Mouse (Mus musculus): Measurements from ENCODE around the gene Tmem40.

Tmem40 gene

DNA sequence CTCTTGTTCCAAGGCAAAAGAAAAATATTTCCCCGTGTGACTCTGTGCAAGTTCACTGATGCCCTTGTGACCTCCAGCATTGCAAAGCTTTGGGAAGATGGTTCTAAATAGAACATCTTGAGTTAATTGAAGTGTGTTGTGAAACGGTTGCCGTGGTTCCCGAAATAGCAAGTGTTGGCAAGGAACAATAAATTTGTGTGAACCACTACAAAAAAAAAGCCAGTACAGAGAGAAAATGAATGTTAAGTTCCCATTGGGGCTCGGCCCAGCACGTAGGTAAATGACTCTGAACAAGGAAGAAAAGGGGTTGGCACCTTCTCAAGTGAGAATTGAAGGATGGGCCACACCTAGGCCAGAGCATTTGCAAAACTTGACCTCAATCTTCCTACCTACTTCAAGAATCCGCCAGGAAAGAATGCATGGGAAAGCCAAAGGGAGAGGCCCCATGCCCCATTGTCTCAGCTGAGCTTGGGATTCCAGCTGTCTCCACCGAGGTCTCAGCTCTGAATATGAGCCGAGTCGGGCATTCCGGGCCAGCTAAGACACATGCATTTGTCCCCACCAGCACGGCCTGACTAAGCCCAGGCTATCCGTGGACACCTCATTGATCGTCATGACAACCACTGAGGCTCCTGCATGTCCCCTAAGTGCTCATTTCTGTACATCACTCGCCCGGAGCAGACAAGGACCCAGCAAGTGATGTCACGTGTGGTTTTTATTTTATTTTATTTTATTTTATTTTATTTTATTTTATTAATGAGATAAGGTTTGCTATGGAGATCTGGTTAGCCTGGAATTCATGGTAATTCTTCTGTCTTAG, 64.3 kb downstream of the Tmem40 start:
- POLR2A ChIA-PET, result interaction anchor here in 3 of 4 experiments (0.6 to 15.3 kb wide), 49 partner anchors 10 to 569 kb away, joined by 3 to 329 read pairs (median 5); partner anchors contain the start of genes Raf1 (in 3 of the 3), Rpl32 (in 2 of the 3), Cand2 (in 1 of the 3) and Ift122 (in 1 of the 3)
- CTCF ChIA-PET, result interaction anchor here (0.5 to 3.1 kb wide), 38 partner anchors 9 to 508 kb away, joined by 3 to 20 read pairs (median 4); partner anchors contain the start of genes Cand2 (in 1 of the 4), Efcab12 (in 1 of the 4), Ift122 (in 1 of the 4) and Mbd4 (in 1 of the 4)

DNA sequence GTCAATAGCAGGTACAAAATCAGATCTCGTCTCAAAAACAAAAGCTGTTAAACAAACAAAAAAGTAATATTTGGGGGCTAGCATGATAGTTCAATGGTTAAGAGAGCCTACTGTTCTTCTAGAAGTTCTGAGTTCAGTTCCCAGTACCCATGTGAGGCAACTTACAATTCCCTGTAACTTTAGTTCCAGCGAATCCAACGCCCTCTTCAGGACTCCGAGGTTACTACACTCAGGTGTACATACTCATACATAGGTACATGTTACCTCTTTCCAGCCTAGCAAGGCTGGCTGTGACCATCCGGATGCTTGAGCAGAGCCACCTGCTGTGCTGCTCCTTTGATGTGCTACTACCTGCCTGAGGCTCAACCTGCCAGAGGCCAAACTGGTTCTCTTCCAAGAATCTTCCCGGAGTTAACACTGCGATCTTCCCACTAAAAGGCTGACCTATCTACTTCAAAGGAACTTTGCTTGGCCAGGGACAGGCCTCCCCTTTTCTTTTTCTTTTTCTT, 65.4 kb downstream of the Tmem40 start:
- POLR2A ChIA-PET, result interaction anchor here in 2 of 4 experiments (0.6 to 15.3 kb wide), 11 partner anchors 8 to 123 kb away, joined by 3 to 329 read pairs (median 3); partner anchors contain the start of gene Raf1 (in 2 of the 2)
- CTCF ChIA-PET, result interaction anchor here in 3 of 4 experiments (0.6 to 2.3 kb wide), 7 partner anchors 15 to 315 kb away, joined by 3 to 9 read pairs (median 4); partner anchors contain the start of gene Tmem40 (in 1 of the 3)

DNA sequence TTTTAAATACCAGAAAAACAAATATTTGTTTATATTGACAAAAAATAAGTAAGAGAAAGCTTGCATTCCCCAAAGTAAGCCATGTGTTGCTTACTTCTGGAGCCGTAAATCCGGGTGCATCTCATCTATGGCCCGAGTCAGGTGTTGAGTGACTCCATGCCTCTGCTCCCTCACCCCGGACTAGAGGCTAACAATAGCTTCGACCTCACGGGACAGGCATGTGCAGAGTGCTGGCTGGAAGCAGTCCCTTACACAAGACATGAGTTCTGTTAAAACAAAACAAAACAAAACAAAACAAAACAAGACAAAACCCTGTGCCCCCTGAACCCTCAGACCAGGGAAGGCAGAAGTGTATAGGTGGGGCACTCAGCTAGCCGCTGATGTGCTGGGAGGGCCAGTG, 67.1 kb downstream of the Tmem40 start:
- POLR2A ChIA-PET, result interaction anchor here (0.6 to 15.3 kb wide), 40 partner anchors 8 to 513 kb away, joined by 3 to 329 read pairs (median 6); partner anchors contain the start of genes Raf1 (in 4 of the 4), Rpl32 (in 2 of the 4), Ift122 (in 1 of the 4) and Mbd4 (in 1 of the 4)

DNA sequence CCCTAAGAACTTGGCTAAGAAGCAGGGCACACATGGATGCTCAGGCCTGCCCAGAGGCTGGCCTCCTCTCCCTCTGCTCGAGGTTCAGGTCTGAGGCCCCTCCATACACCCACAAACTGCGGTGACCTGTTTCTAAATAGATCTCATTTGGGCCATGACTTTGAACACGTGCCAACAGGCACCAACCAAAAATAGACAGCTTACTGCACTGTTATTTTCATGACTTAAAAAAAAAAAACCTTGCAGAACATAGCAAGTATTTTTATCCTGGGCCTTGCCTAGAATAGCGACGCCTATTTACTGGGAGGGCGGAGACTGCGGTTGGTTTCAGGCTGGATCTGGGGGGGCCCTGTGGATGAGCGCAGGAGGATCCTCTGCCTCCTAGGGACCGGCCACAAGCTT, 67.8 kb downstream of the Tmem40 start:
- CTCF ChIA-PET, result interaction anchor here in 2 of 4 experiments (0.9 to 2.3 kb wide), 11 partner anchors 10 to 818 kb away, joined by 3 to 9 read pairs (median 4); partner anchors contain the start of gene Efcab12 (in 1 of the 2)

More for the DNA sequence above, 67.1 kb downstream of the Tmem40 start:
- CTCF ChIA-PET, result interaction anchor here in 2 of 4 experiments (0.7 to 2.3 kb wide), 15 partner anchors 10 to 143 kb away, joined by 3 to 9 read pairs (median 4); partner anchors contain the start of genes Efcab12 (in 1 of the 2) and Tmem40 (in 1 of the 2)

DNA sequence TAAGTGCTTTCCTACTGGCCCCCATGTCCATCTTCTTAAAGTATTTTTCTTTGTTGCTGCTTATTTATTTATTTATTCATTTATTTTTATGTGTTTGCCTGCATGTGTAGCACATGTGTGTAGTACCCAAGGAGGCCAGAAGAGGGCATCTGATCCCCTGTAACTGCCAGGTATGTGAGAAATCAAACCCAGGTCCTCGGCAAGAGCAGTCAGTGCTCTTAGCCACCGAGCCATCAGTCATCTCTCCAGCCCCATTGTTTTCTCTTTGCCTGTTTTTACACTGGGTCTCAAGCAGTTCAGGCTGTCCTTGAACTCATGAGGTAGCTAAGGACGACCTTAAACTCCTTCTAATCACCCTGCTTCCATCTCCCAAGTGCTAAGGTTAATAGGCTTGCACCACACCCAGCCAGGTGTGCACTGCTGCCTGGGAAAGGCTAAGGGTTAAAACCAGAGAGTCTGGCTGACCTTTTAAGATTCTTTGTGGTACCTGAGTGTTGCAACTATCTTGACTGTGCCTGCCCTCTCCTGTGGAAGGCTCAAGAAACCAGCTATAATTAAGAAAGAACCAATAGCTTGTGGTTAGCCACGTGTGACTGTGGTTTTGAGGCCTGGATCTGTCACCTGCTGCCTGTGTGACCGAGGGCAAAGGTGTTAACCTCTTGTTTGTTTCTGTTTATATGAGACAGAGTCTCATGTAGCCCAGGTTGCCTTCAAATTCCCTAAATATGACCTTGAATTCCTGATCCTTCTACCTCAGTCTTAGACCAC, 69.1 kb downstream of the Tmem40 start:
- CTCF ChIA-PET, result interaction anchor here (0.5 to 1.8 kb wide), 19 partner anchors 9 to 815 kb away, joined by 3 to 12 read pairs (median 4); partner anchors contain the start of gene Raf1 (in 1 of the 4)
- POLR2A ChIA-PET, result interaction anchor here in 3 of 4 experiments (0.6 to 15.3 kb wide), 36 partner anchors 8 to 161 kb away, joined by 3 to 329 read pairs (median 5); partner anchors contain the start of genes Raf1 (in 3 of the 3), Ift122 (in 2 of the 3), Rpl32 (in 2 of the 3) and Efcab12 (in 1 of the 3)

More for the DNA sequence above, 67.8 kb downstream of the Tmem40 start:
- POLR2A ChIA-PET, result interaction anchor here (0.6 to 15.3 kb wide), 37 partner anchors 8 to 193 kb away, joined by 3 to 329 read pairs (median 6); partner anchors contain the start of genes Raf1 (in 4 of the 4), Rpl32 (in 2 of the 4), Ift122 (in 1 of the 4) and Mbd4 (in 1 of the 4)

DNA sequence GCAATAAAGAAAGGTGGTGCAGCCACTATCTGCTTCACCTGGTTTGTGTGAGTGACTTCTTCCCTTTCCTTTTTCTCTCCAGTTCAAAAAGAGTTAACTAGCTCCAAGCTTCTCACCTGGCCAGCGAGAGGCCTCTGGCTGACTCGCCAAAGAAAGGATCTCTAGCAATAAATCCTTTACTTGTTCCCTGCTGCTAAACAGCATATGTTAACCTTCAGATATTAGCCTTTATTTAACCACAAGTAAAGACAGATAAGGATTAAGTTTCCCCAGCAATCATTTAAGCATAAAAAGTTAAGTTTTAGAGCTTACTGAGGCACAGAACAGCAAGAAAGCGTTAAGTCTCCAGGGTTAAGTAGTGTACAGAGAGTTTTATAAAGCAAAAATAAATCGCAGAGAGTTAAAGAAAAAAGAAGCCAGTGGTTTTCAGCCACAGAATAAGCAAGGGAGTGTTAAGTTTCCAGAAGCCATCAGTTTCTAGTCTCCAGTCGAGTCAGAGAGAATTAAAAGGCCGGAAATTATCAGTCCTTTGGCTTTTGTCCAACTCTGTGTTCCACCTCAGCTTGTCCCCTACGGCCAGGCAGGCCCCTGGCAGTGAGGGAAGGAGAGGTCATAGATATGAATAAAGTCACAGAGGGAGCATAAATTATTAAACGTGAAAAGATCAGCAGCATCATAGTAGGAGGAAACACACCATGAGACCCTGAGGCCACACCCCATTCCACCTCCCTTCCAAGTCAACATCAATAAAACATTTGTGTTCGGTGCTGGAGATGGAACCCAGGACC, 69.9 kb downstream of the Tmem40 start:
- CTCF ChIA-PET, result interaction anchor here in 2 of 4 experiments (1.0 to 1.8 kb wide), 9 partner anchors 9 to 131 kb away, joined by 3 to 7 read pairs (median 3); no protein-coding TSS in a partner anchor

DNA sequence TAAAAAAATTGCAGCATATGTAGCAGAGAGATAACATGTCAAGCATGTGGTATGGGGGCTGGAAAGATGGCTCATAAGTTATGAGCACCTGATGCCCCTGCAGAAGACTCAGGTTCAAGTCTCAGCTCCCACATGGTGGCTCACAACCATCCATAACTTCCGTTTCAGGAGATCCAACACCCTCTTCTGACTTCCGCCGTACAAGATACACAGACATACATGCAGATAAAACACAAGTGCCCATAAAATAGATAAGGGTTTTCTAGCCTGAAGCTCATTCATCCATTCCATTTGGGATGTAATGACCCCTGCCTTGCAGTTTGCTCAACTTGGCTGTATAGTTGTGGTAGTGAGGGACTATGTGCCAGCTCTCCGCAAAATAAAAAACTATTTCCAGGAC, 72.1 kb downstream of the Tmem40 start:
- POLR2A ChIA-PET, result interaction anchor here in 3 of 4 experiments (0.6 to 15.3 kb wide), 9 partner anchors 10 to 82 kb away, joined by 3 to 329 read pairs (median 4); partner anchors contain the start of gene Raf1 (in 1 of the 3)
- CTCF ChIA-PET, result interaction anchor here in 2 of 4 experiments (0.7 to 2.0 kb wide), 3 partner anchors 11 to 417 kb away, joined by 3 to 5 read pairs (median 4); no protein-coding TSS in a partner anchor

More for the DNA sequence above, 69.9 kb downstream of the Tmem40 start:
- POLR2A ChIA-PET, result interaction anchor here in 3 of 4 experiments (0.6 to 15.3 kb wide), 25 partner anchors 8 to 659 kb away, joined by 3 to 329 read pairs (median 6); partner anchors contain the start of genes Raf1 (in 3 of the 3), Rpl32 (in 2 of the 3) and Ift122 (in 1 of the 3)

DNA sequence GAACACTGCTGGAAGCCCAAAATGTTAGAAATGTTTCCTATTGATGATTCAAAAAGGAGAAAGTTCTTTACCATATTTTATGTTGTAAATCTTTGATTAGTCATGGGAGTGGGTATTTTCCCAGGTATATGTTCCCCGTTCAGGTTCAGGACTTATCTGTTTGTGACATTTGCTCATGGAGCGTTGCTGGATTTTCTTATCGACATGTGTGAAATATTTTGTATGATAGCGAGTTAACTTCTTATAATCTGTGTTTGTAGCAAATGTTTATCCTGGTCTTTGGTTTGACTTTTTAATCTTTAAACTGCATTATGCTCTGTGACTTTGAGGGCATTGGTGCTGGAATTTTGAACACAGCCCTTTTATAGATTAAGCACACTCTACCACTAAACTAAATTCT, 73.6 kb downstream of the Tmem40 start:
- ChIA-PET CTCF (interaction anchor here in 3 of 4 experiments (0.8 to 1.5 kb wide), 5 partner anchors 9 to 30 kb away, joined by 3 to 5 read pairs (median 3); no protein-coding TSS in a partner anchor), POLR2A (interaction anchor here in 3 of 4 experiments (0.7 to 17.7 kb wide), 16 partner anchors 8 to 135 kb away, joined by 3 to 329 read pairs (median 5); partner anchors contain the start of gene Raf1 (in 2 of the 3))

DNA sequence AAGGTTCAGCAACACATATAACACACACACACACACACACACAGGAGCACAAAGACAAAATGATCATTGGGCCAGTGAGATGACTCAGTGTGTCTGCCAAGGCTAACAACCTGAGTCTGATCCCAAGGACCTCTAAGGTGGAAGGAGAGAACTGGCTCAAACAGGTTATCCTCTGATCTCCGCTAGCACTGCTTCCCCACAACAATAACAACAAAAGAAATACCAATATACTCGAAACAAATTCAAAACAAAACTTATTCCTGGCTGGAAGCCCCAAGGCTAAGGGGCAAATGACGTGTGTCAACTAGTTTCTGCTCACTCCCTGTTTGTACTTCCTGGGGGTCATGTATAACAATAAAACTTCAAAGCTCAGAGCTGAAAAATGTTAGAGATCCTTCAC, 74.5 kb downstream of the Tmem40 start:
- CTCF ChIA-PET, result interaction anchor here (0.7 to 1.5 kb wide), 6 partner anchors 10 to 116 kb away, joined by 3 to 5 read pairs (median 3); no protein-coding TSS in a partner anchor
- POLR2A ChIA-PET, result interaction anchor here (0.5 to 17.7 kb wide), 22 partner anchors 9 to 312 kb away, joined by 3 to 329 read pairs (median 5); partner anchors contain the start of genes Raf1 (in 2 of the 4) and Rpl32 (in 1 of the 4)

DNA sequence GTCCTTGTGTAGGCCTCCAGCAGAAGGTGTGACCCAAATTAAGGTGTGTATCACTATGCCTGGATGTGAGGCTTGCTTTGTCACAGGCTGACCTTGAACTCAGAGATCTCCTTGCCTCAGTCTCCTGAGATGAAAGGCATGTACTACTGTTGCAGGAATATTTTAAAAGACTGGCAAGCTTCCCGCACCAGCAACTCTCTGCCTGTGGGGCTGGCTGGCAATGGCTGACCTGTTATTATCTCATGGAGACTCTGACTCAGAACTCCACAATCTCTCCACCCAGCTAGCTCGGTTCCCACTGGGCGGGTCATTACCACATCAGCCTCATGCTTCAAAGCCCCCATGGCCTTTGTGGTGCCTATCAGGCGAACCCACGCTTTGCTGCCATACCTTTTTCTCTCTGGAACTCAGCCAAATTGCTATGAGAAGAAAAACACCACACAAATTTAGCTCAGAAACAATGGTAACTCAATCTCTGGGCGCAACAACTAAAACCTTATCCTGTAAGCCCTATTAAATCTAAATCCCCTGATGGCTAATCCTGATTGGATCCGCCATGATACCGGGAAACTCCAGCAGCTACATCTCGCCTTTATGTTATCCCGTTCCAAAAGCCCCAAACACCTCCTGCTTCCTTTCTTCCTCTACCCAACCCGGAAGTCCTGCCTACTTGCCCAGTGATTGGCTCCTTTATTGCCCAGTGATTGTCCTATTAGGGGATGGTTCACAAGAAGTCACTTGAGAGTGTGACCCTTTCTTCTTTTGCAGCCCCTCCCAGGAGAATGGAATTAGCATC, 77.2 kb downstream of the Tmem40 start:
- POLR2A ChIA-PET, result interaction anchor here (0.6 to 17.7 kb wide), 55 partner anchors 8 to 715 kb away, joined by 3 to 329 read pairs (median 5); partner anchors contain the start of genes Raf1 (in 4 of the 4), Rpl32 (in 2 of the 4), Tmem40 (in 2 of the 4) and Efcab12 (in 1 of the 4)

DNA sequence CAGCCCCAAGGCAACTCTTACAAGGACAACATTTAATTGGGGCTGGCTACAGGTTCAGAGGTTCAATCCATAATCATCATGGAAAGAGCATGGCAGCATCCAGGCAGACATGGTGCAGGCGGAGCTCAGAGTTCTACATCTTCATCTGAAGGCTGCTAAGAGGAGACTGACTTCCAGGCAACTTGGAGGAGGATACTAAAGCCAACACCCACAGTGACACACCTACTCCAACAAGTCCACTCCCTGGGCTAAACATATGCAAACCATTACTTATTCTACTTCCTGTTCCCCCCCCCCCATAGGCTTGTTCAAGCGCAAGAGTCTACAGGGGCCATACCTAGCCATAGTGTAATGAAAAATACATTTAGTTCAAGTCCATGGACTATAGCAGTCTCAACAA, 77.9 kb downstream of the Tmem40 start:
- ChIA-PET CTCF (interaction anchor here in 2 of 4 experiments (0.6 to 2.4 kb wide), 6 partner anchors 9 to 21 kb away, joined by 3 to 9 read pairs (median 5); no protein-coding TSS in a partner anchor), POLR2A (interaction anchor here (0.6 to 17.7 kb wide), 63 partner anchors 8 to 715 kb away, joined by 3 to 329 read pairs (median 5); partner anchors contain the start of genes Raf1 (in 4 of the 4), Rpl32 (in 2 of the 4), Tmem40 (in 2 of the 4) and Efcab12 (in 1 of the 4))

More for the DNA sequence above, 77.2 kb downstream of the Tmem40 start:
- CTCF ChIA-PET, result interaction anchor here in 3 of 4 experiments (0.6 to 2.4 kb wide), 6 partner anchors 8 to 47 kb away, joined by 3 to 9 read pairs (median 4); no protein-coding TSS in a partner anchor

DNA sequence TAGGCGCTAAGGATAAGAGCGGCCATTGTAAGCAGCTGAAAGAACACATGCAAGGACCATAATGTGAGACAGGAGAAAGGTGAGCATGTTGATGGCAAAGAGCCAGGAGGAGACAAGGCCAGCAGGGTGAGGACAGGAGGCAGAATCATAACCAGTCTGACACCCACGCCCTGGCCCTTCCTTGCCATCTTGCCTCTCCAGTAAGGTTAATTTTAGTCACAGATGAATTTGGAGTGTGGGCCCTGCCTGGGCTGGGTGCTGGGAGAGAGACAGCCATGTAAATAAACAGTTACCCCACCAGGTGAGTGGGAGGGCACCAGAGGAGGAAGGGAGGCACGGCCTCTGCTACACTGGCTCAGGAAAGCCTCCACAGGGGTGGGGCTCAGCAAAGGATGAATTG, 81.1 kb downstream of the Tmem40 start:
- POLR2A ChIA-PET, result interaction anchor here in 2 of 4 experiments (1.0 to 19.4 kb wide), 8 partner anchors 9 to 172 kb away, joined by 3 to 347 read pairs (median 4); partner anchors contain the start of genes Ift122 (in 1 of the 2) and Mbd4 (in 1 of the 2)

More for the DNA sequence above, 81.1 kb downstream of the Tmem40 start:
- CTCF ChIA-PET, result interaction anchor here in 1 of 4 experiments (1.2 kb wide), 1 partner anchor 17 kb away, joined by 3 read pairs; no protein-coding TSS in a partner anchor
